Mouse (Mus musculus) forebrain, embryonic 14.5 days (tissue): ENCODE results near the gene Steap4. TPM values are rescaled to one million over a fixed set of nuclear protein-coding genes. Genes with fewer than 3 reads are reported as not detected.

ENCODE experiments used
- ATAC-seq: fragments of 200-750 bp; cut with Nextera tagmentation; 2 replicates; pipeline ENCODE4 v1.8.0; 2017; ENCODE audit warnings: mild to moderate bottlenecking, moderate library complexity
- DNase-seq: peaks from one replicate; pipeline ENCODE4 v3.0.0-alpha.2; 2015; ENCODE audit warnings: low spot score
- H3K27ac ChIP-seq: fragments of 300-500 bp; sonication (generic); 2 replicates; pipeline ENCODE4 v1.5.1; 2014; ENCODE audit warnings: low read depth, mild to moderate bottlenecking, control low read depth, low read length, moderate library complexity
- H3K27me3 ChIP-seq: fragments of 300-500 bp; sonication (generic); replicated peaks from 2 replicates; pipeline ENCODE4 v1.6.1; 2014; ENCODE audit warnings: low read length, control low read depth, mixed read lengths; ENCODE audit not compliant: control insufficient read depth, insufficient read depth
- H3K36me3 ChIP-seq: fragments of 300-500 bp; sonication (generic); 2 replicates; pipeline ENCODE4 v1.6.1; 2014; ENCODE audit warnings: low read length, control low read depth; ENCODE audit not compliant: control insufficient read depth, insufficient read depth
- H3K4me1 ChIP-seq: fragments of 300-500 bp; sonication (generic); 2 replicates; pipeline ENCODE4 v1.6.1; 2014; ENCODE audit warnings: antibody characterized with exemption, low read length, control low read depth; ENCODE audit not compliant: control insufficient read depth, insufficient read depth
- H3K4me2 ChIP-seq: fragments of 300-500 bp; sonication (generic); 2 replicates; pipeline ENCODE4 v1.6.1; 2014; ENCODE audit warnings: mild to moderate bottlenecking, control low read depth, low read length
- H3K4me3 ChIP-seq: fragments of 300-500 bp; sonication (generic); 2 replicates; pipeline ENCODE4 v1.5.1; 2014; ENCODE audit warnings: low read depth, low read length, control low read depth
- H3K9ac ChIP-seq: fragments of 300-500 bp; sonication (generic); 2 replicates; pipeline ENCODE4 v1.6.1; 2014; ENCODE audit warnings: mild to moderate bottlenecking, low read length, control low read depth, moderate library complexity
- H3K9me3 ChIP-seq: fragments of 300-500 bp; sonication (generic); replicated peaks from 2 replicates; pipeline ENCODE4 v1.6.1; 2016; ENCODE audit warnings: low read length, control low read depth, mixed read lengths; ENCODE audit not compliant: control insufficient read depth
- WGBS: fragments of 180-500 bp; shearing (Covaris S2); extraction: QIAGEN DNeasy Blood & Tissue Kit; methylation state at CpG from one replicate; pipeline ENCODE4 v1.1.7; 2014; 5-methylcytosine and 5-hydroxymethylcytosine counted together
- polyA plus RNA-seq: library from polyadenylated mRNA; unstranded; fragments of >200 nt; fragmentation: Nextera tagmentation; extraction: Ambion mirVana; gene quantifications from 2 replicates; pipeline ENCODE4 v1.2.1, GENCODE M21; 2014

The Steap4 gene
- polyA plus RNA-seq, result 0.11 TPM in 1 of 2 replicates, not detected in the other

DNA sequence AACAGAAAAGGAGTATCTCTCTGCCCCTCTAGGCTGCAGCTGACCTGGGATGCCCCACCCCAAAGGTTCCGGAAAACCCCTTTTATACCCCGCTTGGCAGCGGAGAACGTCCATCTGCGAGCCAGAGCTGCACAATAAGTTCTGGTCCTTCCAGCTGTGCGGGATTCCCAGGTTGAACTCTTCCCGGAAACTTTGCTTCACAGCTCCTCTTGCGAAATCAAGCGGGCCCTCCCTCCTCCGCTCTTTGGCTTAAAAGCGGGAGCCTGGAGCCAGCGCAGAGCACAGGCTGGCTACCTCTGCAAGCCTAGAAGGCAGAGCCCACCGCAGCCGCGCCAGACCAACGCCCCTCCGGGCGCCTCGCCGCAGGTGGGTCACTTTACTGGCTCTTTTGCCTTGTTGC lies at the start of gene Steap4:
TSS of gene Steap4 (plus strand) at position 282 of the 400 bp plus-strand sequence.
- DNase-seq (peak; percentile 9), ATAC-seq (no peak)
- peaks cover 5% of the 10 kb centered on the region for H3K4me1 ChIP-seq
- H3K27ac ChIP-seq, result no peak within 1 kb of the TSS
- H3K4me3 ChIP-seq, result peak within 1 kb of the TSS; percentile 10; the same call in 1 of the 2 replicates
- peak within 1 kb of the TSS; percentile 48 for H3K4me2 ChIP-seq
- H3K9ac ChIP-seq, result no peak within 1 kb of the TSS
- WGBS, result 5% methylated on average over 20 of the region's 20 CpGs
- no peaks in the 10 kb centered on the region for H3K9me3 ChIP-seq
- H3K36me3 ChIP-seq, result no peaks in the 10 kb centered on the region
- H3K27me3 ChIP-seq, result no peaks in the 10 kb centered on the region

- Histone ChIP-seq H3K4me2 (no peak overlapping the region), H3K27ac (no peak overlapping the region), H3K9me3 (no peaks in the 10 kb centered on the region), H3K4me3 (no peak overlapping the region), H3K9ac (no peak overlapping the region), H3K27me3 (no peaks in the 10 kb centered on the region), H3K4me1 (no peaks in the 10 kb centered on the region), H3K36me3 (no peaks in the 10 kb centered on the region)
- WGBS, result 58% methylated on average over 3 of the region's 3 CpGs
- ATAC-seq (no peak), DNase-seq (no peak)
Observed at GRCm38 (mm10) chr5:7911975-7912374, 48.3 kb upstream of the Steap4 start.

- WGBS, result 89% methylated on average over 11 of the region's 11 CpGs
- Histone ChIP-seq H3K9me3 (no peaks in the 10 kb centered on the region), H3K4me3 (no peak overlapping the region)
Observed at GRCm38 (mm10) chr5:7917501-7918295, 42.6 kb upstream of the Steap4 start.

GRCm38 (mm10) chr5:7918296-7918579 lies 42.0 kb upstream of the Steap4 start:
- whole genome bisulfite sequencing, result 94% methylated on average over 5 of the region's 5 CpGs
- ATAC-seq, result no peak

More at GRCm38 (mm10) chr5:7917501-7918295, 42.6 kb upstream of the Steap4 start:
- H3K4me1 ChIP-seq, result no peaks in the 10 kb centered on the region
- DNase-seq (no peak), ATAC-seq (no peak)
- H3K4me2 ChIP-seq, result no peak overlapping the region
- no peaks in the 10 kb centered on the region for H3K36me3 ChIP-seq
- no peak overlapping the region for H3K27ac ChIP-seq
- no peaks in the 10 kb centered on the region for H3K27me3 ChIP-seq
- H3K9ac ChIP-seq, result no peak overlapping the region

GRCm38 (mm10) chr5:7919681-7920080 lies 40.6 kb upstream of the Steap4 start:
- H3K4me3 ChIP-seq, result no peak overlapping the region
- H3K9ac ChIP-seq, result no peak overlapping the region
- WGBS, result 86% methylated on average over 2 of the region's 2 CpGs
- H3K4me1 ChIP-seq, result no peaks in the 10 kb centered on the region
- no peak overlapping the region for H3K27ac ChIP-seq
- no peak overlapping the region for H3K4me2 ChIP-seq
- DNase-seq (no peak), ATAC-seq (no peak)
- H3K27me3 ChIP-seq, result no peaks in the 10 kb centered on the region
- H3K9me3 ChIP-seq, result no peaks in the 10 kb centered on the region
- no peaks in the 10 kb centered on the region for H3K36me3 ChIP-seq

More at GRCm38 (mm10) chr5:7918296-7918579, 42.0 kb upstream of the Steap4 start:
- no peaks in the 10 kb centered on the region for H3K4me1 ChIP-seq
- no peaks in the 10 kb centered on the region for H3K9me3 ChIP-seq
- no peak overlapping the region for H3K4me3 ChIP-seq
- no peaks in the 10 kb centered on the region for H3K27me3 ChIP-seq
- H3K4me2 ChIP-seq, result no peak overlapping the region
- H3K27ac ChIP-seq, result no peak overlapping the region
- no peak overlapping the region for H3K9ac ChIP-seq
- DNase-seq, result no peak
- H3K36me3 ChIP-seq, result no peaks in the 10 kb centered on the region

DNA sequence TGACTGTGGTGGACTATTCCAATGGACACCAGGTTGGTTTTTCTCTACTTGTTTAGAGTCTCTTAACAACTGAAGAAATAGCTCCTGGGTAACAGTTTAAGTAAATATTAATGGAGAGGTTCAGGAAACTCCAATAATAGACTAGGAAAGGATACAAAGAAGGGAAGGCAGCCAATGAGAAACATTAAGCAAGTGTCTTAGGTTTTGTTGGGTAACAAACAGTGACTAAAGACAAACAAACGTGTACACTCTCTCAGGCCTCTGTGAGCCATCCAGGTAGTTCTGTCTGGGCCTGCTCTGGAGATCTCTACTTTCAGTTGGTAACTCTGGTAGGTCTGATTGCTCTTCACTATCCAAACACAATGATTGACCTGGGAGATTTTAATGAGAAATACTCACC lies 37.5 kb upstream of the Steap4 start:
- no peak for ATAC-seq
- Histone ChIP-seq H3K4me1 (no peaks in the 10 kb centered on the region), H3K9ac (no peak overlapping the region), H3K27me3 (no peaks in the 10 kb centered on the region), H3K4me3 (no peak overlapping the region), H3K4me2 (no peak overlapping the region), H3K36me3 (no peaks in the 10 kb centered on the region), H3K9me3 (no peaks in the 10 kb centered on the region), H3K27ac (no peak overlapping the region)
- DNase-seq, result no peak
- 75% methylated on average over 1 of the region's 1 CpGs for WGBS

DNA sequence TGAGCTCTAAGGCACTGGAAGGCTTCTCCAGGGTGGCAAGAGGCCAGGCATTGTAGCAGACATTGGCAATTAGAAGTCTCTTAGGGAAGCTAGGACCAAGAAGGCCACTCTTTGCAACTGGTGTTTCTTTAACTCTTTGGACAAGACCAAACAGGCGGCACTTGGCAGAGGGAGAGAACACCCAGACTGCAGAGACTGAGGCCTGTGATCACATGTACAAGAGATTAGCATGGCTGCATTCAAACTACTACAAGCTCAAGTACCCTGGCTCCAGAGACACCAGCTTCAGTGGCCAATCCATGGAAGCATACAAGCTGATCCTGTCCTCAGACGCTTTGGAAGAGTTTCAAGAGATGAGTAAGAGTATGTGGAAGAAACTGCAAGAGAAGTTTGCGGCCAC lies 36.6 kb upstream of the Steap4 start:
- DNase-seq, result no peak

DNA sequence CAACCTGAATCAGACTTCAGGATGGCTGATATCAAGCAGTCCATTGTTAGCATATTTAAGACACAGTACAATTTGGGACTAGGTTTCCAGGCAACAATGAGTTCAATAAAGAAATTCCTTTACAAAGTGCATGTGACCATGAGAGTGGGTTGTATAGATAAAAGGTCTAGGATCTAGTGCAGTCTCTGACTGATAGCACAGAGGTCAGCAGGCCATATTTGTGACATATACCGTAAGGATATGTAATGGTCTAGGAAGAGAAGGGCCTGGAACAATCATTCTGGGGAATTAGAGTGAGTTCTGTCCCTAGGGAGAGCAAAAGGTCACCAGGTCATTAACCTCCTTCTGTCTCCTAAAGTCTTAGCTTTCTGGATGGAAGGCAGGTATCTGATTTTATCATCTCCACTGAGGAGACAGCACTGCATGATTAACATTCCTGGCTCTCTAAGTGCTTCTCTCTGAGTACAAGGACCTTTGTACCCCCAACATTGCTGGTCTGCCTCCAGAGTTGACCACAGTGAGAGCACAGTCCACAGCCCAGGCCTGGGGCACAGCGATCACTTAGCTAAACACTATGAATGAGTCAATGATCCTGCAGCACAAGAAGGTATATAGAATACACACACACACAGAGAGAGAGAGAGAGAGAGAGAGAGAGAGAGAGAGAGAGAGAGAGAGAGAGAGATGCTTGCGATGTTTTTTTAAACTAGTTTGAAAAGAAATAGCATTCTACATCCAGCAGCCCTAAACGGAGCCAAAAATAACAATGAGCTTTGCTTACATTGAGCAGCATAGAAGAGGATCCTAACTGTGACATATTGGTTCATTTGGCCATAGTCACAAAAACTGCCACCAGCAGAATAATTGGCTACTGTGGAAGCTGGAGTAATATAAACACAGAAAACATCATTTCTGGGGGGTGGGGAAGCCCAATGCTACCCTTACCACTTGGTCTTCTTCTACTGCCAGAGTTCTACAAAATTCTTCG lies 27.7 kb upstream of the Steap4 start:
- Histone ChIP-seq H3K27ac (no peak overlapping the region), H3K36me3 (no peaks in the 10 kb centered on the region), H3K27me3 (no peaks in the 10 kb centered on the region), H3K4me1 (no peaks in the 10 kb centered on the region), H3K9ac (no peak overlapping the region), H3K4me3 (no peak overlapping the region), H3K9me3 (no peaks in the 10 kb centered on the region), H3K4me2 (no peak overlapping the region)
- ATAC-seq, result no peak
- WGBS, result 82% methylated on average over 5 of the region's 5 CpGs
- no peak for DNase-seq

More for the DNA sequence above, 36.6 kb upstream of the Steap4 start:
- no peak overlapping the region for H3K9ac ChIP-seq
- no peak overlapping the region for H3K4me2 ChIP-seq
- H3K4me1 ChIP-seq, result no peaks in the 10 kb centered on the region
- H3K9me3 ChIP-seq, result no peaks in the 10 kb centered on the region
- WGBS, result 91% methylated on average over 3 of the region's 3 CpGs
- no peaks in the 10 kb centered on the region for H3K36me3 ChIP-seq
- no peaks in the 10 kb centered on the region for H3K27me3 ChIP-seq
- no peak for ATAC-seq
- no peak overlapping the region for H3K4me3 ChIP-seq
- H3K27ac ChIP-seq, result no peak overlapping the region
